Comparison of ENCODE assay signal across 8 mouse cellular contexts in genomic region chr1:74235938-74236589, GRCm38 (mm10). TPM values are rescaled to one million over a fixed set of nuclear protein-coding genes. Genes with fewer than 3 reads are reported as not detected.
A peak's percentile ranks its signal among the peaks of the same experiment; 100 is the strongest.
DNase-seq lines count a peak whose midpoint lies in the region; ATAC-seq lines count a peak whose summit lies in the region.

Arpc2 (plus strand) TSS chr1:74236084.

- peak; percentile 79 for ATAC-seq in megakaryocyte progenitor cell, adult 5-6 weeks (replicated peaks; ENCODE audit: poor library complexity)

- peak; percentile 93 for DNase-seq in adipocyte (ENCODE audit: low spot score)
- DNase-seq in embryo, embryonic 10 days (ENCODE audit: low spot score), result peak; percentile 97
- DNase-seq in gastrocnemius, postnatal 10 days, result peak; percentile 97
- peak; percentile 98 for DNase-seq in induced T-regulatory cell, adult 2 months (ENCODE audit: low read depth)
- DNase-seq in left cerebral cortex, adult 9 months (ENCODE audit: low spot score in 2 of 2), result peak; percentile 91 to 96
- DNase-seq in right cerebral cortex, postnatal 14 days, result peak; percentile 96
- DNase-seq in urinary bladder, postnatal 36 days (ENCODE audit: low spot score in 2 of 2), result peak; percentile 97

RNA-seq across cellular contexts. Expression of gene Arpc2, which starts in this region (rescaled TPM):
- 100 to 1,000 TPM; 104 to 116 TPM for total RNA-seq in gastrocnemius, postnatal 10 days (2021)
- 802 and 912 TPM in 2 replicates for total RNA-seq in megakaryocyte progenitor cell, adult 5-6 weeks (2015)
- 414 and 435 TPM in 2 replicates for total RNA-seq in megakaryocyte progenitor cell, adult 5-6 weeks (2017)

Comparison
In these comparisons a context has a peak if more than half of its experiments do, and no peak if none do; other contexts are left out.
1. Peak in every context shown above with its lines: DNase-seq and ATAC-seq.